Mouse (Mus musculus) kidney, postnatal 4 days (tissue): Measurements from ENCODE around the gene Prelid1.

ENCODE experiments used
- DNase-seq, 2 experiments: peaks; one replicate each; pipeline ENCODE4 v3.0.0; 2021; ENCODE audit warnings: mixed read lengths in 2 of 2

Gene Prelid1

DNA sequence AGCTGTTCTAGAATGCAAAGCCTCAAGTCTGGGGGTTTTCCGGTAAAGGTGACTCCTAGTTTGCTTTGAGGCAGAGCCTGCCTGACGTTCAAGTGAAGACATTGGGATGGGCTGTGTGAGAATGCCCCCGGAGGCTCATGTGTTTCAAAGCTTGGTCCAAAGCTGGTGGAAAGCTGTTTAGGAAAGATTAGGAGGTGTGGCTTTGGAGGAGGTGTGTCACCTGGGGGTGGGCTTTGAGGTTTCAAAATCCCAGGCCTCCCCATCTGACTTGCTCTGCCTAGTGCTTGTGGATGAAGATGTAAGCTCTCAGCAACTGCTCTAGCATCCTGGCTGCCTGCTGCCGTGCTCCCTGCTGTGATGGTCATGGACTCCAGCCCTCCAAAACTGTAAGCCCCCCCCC, 15.4 kb downstream of the Prelid1 start:
- no peak for DNase-seq

DNA sequence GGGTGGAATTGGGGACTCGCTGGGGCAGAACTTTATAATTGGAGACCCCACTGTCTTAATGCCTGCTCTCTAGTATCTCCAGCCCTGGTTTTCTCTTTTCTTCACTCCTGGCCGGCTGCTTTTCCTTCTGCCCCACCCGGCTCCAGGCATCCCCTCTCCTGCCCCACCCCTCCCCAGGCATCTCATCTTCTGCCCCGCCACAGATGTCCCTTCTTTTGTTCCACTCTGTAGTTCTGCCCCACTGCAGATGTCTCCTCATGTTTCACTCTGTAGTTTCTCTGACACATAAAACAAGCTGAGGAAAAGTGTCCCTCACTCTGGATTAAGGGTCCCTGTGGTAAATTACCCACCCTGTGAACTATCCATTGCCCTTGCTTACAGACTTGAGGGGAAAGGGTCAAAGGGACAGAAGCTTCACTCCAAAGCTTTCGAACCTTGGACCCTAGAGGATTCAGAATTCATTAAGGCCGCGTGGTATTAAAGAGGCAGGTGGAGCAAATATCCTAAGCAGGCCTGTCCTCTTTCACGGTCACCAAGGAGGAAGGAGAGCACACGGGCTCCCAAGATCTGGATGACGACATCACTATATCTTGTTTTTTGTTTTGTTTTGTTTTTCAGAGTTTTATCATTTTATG, 17.2 kb downstream of the Prelid1 start:
- no peak for DNase-seq

DNA sequence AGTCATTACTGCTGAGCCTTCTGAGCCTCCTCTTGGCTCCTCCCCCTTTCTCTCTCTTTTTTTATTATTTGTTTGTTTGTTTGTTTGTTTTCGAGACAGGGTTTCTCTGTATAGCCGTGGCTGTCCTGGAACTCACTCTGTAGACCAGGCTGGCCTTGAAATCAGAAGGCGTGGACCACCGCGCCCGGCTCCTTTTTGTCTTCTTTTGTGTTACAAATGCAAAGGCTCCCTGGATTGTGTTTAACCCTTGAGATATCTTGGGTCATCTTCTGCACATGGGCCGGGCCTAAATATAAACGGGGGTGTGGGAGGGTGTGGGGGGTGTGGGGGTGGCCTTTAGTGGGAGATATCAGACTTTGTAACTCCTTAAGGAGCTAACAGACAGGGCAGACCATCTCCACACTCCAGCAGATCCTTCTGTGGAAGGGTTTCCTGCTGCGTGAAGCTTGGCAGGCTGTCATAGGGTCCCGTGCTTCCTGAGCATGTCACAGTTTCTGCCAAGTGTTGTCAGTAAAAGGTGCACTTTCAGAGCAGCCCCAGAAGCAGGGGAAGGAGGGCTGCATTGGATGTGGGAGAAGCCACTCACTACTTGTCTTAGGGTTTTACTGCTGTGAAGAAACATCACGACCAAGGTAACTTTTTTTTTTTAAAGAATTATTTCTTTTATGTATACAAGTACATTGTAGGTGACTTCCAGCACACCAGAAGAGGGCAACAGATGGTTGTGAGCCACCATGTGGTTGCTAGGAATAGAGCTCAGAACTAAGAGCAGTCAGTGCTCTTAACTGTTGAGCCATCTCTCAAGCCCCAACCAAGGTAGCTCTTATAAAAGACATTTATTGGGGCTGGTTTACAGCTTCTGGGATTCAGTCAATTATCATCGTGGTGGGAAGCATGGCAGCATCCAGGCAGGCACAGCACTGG, 18.1 kb downstream of the Prelid1 start:
- DNase-seq, result no peak

DNA sequence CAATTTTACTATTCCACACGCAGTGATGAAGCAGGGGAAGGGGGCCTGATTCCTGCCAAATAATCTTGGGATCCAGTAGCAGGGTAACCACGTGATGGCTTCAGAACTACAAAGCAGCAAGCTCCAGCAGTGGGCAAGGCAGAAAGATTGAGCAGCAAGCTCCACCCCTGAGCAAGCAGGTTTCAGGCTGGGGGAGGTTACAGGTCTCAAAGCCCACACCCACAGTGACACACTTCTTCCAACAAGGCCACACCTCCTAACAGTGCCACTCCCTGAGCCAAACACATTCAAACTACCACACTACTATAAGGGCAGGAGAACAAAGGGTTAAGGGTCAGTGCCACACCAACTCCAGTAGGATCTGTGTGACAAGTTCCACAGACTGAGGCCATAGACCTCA, 19.0 kb downstream of the Prelid1 start:
- no peak for DNase-seq

DNA sequence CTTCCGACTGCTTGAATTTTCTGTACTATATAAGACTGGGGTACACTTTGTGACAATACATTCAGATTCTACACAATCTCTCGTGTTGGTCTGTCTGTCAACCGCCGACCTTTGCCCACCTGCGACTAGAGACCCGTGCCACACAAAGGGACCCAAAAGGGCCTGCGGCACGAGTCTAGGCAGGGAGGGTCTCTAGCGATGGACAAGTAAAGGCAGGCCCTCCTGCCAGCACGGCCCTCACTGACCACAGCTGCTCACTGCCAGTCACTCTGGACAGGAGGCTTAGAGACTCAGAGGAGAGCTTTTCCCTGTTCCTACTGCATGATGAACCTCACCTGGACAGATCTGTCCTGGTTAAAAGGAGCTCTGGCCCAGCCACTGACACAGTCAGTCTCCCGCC, 22.2 kb downstream of the Prelid1 start:
- no peak for DNase-seq

DNA sequence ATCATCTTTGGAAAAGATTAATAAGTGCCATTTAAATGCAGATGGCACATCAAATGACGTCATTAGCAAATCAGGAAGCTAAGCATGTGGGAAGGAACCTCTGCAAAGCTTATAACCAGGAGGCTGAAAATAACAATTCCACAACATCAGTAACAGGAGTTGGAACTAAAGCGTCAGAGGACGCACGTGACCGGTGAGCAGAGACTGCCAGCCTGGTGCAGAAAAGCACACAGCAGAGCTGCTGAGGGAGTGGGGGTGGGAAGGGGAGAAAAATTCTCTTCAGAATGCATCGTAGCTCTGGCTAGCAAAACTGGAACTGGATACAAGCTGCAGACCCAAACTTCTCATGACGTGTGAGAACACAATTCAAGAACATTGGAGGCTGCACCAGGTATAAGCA, 24.0 kb downstream of the Prelid1 start:
- DNase-seq, result no peak

DNA sequence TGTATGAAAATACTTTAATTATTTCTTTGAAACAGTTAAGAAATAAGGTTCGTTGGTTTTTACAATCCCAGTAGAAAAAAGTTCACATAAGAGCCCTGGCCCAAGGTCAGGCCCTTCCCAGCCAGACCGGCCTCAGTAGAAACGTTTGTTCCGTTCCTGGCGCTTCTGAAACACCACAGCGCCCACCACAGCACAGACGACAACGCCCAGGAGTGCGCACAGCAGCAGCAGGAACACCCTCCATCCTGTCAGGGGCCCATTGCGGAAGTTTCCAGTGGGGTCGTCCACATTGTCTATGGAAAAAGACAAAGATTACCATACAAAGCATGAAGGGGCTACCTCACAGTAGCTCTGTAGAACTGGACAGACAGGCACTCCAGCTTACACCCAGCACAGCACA, 26.4 kb downstream of the Prelid1 start:
- DNase-seq, result no peak

DNA sequence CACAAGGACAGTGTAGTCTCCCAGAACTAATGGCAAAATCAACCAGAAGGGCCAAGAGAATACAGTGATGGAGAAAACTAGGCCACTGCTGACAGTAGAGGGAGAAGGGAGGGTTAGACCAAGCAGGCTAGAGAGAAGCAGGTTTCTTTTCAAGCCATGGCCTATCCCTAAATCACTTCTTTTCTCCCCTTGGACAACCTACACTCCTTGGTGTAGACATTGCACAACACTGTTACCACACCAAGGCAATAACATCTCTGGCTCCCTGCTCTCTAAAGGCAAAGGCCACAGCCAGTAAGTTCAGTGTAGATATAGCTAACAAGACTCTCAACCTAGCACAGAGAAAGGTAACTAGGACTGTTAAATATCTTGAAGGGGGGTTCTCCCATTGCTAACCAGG, 40.8 kb downstream of the Prelid1 start:
- DNase-seq, result no peak

DNA sequence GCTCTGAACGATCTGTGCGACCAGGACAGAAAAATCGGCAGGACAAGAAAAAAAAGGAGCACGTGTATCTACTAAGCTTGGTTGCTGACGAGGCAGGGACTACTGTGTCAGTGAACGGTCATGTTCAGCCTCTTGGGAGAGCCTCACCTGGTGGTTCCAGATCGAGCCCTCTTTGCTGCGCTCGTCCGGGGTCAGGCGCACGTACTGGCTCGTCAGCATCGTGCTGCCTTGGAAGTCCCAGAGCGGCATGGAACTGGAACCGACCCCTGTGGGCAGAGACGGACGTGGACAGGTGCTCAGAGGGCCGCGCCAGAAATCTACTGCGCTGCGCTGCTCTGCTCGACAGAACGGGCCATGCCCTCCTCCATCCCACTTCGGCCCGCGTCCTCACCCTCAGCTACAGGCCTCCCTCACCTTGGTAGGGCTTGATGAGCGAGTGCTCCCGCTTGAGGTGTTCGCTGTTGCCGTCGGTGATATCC, 41.7 kb downstream of the Prelid1 start:
- DNase-seq, result no peak

DNA sequence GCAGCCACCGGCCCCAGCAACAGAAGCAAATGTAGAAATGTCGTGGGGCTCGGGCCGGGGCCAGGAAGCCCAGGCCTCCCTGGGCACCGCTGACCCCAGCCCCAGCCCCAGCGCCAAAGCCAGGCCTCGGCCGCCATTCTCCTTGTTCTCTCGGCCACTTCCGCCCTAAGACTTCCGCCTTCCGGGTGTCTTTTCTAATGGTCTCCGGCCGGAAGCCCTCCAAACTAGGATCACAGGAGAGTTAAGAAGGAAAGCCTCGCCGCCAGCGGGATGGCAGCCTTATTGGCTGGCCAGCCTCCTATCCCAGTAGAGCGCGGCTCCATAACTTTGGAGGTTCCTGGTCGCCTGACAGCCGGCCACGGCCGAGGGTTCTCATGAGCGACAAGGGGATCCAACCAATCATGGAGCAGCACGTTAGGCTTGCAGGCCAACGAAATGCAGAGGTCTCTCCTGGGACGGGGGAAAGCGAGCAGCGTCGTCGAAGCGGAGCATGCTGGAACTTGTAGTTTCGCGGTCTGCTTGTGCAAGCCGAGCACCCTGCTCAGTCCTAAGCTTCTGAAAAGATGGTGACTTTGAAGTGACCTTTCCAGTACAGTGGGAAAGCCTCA, 42.3 kb downstream of the Prelid1 start, which contains the start of gene Lman2:
Gene Lman2, minus strand, starts transcription at position 331 of the 608 bp plus-strand sequence.
- DNase-seq, result peak; percentile 94 to 97

DNA sequence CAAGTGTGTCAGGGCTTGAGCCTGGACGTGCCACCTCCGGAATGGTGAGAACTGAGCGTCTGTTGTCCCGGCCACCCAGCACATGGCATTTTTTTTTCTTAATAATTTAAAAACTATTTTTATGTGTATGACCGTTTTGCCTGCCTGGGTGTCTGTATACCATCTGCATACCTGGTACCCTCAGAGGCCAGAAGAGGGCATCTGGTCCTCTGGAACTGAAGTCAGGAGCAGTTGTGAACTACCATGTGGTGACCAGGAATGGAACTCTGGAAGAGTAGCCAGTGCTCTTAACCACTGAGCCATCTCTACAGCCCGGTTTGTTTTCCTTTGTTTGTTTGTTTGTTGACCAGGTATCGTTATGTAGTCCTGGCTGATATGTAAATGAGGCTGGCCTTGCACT, 48.1 kb downstream of the Prelid1 start:
- no peak for DNase-seq

DNA sequence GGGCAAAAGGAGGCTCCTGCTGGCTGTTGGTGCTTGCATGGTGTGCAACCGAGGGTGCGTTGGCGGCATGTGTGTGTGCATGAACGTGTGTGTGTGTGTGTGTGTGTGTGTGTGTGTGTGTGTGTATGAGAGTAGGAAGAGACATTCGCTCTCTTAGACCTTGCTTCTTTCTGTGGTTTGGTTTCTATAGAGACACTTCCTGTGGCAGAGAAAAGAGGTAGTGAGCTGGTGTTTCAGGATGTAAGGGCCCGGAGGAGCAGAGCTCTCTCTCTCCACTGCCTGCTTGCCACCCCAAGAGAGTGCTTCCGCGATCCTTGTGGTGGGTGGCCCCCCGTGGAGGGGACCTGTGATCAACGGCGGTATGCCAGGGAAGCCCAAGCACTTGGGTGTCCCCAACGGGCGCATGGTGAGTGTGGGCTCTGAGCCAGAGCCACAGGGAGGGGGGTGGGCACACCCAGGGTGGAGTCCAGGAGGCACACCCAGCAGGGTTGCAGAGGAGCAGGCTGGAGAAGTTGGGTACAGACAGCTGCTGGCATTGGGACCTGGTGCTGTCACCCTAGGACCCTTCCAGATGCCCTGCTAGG, 49.3 kb downstream of the Prelid1 start, which contains the start of gene Rgs14:
Gene Rgs14, plus strand, starts transcription at position 202 of the 584 bp plus-strand sequence.
- DNase-seq, result peak in 1 of 2 experiments; percentile 14

DNA sequence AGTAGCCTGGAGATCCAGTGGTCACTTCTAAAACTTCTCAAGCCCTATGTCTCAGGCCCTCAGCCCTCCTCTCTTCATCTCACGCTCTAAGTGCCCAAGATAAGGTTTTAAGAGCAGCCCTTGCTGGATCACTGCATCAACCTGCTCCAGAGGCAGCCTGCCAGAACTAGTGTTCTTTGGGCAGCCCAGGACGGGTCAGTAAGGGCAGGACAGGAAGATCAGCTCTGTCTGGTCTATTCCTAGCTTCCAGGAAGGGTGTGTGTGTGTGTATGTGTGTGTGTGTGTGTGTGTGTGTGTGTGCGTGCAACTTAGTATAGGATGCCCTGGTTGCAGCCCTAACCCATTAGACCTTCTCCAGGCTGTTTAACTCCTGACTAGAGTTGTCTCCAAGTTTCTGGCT, 49.9 kb downstream of the Prelid1 start:
- peak; percentile 14 to 45 for DNase-seq

DNA sequence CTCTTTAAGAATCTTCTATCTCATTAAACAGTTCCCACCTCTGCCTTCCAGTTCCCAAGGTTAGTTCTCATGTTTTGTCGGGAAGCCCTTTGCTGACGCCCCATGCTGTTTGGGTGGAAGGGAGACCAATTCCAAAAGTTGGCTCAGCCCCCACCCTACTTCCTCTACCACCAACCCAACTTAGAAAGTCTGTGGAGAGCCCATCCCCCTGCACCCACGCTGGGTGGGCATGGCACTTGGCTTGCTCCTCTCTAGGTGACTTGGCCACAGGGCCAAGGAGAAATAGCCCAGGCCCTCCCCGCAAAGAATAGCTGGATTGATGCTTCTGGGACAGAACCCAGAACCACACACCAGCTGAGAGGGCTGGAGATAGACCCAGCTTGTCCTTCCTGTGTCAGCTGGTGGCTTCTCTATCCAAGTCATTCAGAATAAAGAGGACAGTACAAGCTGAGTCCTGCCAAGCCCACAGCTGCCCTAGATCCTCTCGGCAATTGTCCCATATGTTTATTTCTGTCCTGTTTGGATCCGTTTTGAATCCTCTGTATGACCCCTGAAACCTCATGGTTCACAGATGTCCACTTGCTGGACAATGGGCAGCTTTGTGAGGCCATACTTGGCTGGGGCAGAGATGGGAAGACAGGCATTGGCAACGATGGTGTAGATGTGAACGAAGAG, 50.8 kb downstream of the Prelid1 start:
- no peak for DNase-seq

DNA sequence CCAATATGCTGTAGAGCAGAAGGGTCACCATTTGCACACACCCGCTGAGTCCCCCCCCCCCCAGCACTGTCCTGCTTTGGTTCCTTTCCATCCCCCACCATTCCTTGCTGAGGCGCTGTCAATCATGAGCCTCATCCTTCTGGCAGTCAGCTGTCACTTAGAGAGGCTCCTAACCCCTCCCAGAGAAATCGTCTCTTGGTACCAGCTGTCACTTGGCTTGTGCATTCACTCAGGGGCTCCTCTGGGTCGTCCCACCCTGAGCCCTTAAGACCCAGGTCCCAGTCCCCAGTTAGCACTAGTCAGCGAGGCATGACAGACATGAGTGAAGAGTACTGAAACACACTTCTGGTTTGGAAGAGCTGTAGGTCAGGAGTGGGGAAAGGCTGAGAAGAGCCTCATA, 51.4 kb downstream of the Prelid1 start:
- no peak for DNase-seq

DNA sequence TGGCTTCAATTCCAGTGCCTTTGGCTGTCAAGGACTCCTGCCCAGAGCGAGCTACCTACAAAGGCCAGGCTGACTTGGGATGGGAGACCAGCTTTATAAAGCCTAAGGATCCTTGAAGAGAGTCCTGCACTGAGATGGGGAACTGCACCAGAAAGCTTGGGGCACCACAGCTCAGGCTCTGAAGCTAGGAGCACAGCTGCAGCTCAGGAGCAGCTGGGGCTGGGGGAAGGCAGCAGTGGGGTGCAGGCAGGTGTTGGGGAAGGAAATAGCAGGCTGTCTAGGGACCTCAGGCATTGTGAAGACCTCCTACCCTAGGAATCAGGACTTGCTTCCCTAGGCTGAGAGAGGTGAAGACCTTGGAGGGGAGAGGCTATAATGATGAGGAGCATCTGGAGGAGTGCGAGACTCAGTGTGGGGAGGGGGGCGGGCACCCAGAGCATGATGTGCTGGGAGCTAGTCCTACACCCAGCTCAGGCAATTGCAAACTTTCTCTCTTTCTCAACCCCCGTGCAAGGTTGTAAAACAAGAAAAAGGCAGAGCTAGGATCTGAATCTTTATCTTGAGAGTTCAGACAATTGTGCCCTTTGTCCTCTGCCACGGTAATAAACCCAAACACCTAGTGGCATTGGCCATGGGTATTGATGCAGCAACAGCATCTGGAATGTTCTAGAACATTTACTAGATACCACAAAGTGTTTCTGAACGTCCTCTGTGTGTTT, 54.1 kb downstream of the Prelid1 start:
- no peak for DNase-seq
